In the genomic region with DNA sequence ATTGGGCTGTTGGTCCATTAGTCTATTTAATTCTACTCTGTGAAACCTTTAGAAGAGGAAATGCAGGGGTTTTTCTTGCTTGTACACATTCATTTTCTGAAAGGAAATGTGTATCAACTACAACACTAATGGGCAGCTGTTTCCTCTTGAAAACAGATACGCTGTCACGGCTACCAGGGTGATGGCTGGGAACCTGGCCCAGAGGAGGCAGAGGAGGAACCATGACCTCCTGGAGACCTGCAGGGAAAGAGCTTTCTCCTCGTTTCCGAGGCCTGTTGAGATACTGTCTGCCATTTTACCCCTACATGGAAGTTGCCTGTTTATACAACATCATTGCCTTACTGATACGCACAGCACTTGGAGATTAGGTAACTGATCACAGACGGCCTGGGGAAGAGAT, we compare ENCODE assay signal across 23 mouse cellular contexts.
DNase-seq lines count a peak whose midpoint lies in the region; ATAC-seq lines count a peak whose summit lies in the region.
"Had no signal": no experiment of that assay in that cellular context is flagged by ENCODE, and none has a peak within 500 bp of the region (broad histone marks: within the 10 kb centered on the region; RNA-seq: fewer than 3 reads in every experiment).

No protein-coding gene starts in this region.

- WGBS in heart, embryonic 16.5 days = 38% methylated on average over 6 of the region's 6 CpGs
- WGBS in embryonic facial prominence, embryonic 10.5 days = 65% methylated on average over 6 of the region's 6 CpGs

- H3K27ac ChIP-seq in heart, embryonic 16.5 days (ENCODE audit: low read length) = no peak overlapping the region
- H3K27ac ChIP-seq in embryonic facial prominence, embryonic 10.5 days (replicated peaks) = no peak overlapping the region
- H3K27ac ChIP-seq: embryonic facial prominence, embryonic 15.5 days; forebrain, embryonic 10.5 days; gastrocnemius, adult 2 months; heart, embryonic 10.5 days; hindbrain, embryonic 13.5 days; hindbrain, postnatal 0 days; intestine, embryonic 15.5 days had no signal

- H3K4me2 ChIP-seq in heart, embryonic 16.5 days (ENCODE audit: low read depth, low read length) = no peak overlapping the region
- H3K4me2 ChIP-seq: embryonic facial prominence, embryonic 15.5 days; hindbrain, embryonic 13.5 days; intestine, embryonic 15.5 days had no signal

- no peak overlapping the region for H3K9ac ChIP-seq in heart, embryonic 16.5 days (ENCODE audit: low read length)
- H3K9ac ChIP-seq: embryonic facial prominence, embryonic 15.5 days; hindbrain, embryonic 13.5 days; intestine, embryonic 15.5 days had no signal

- no peak for DNase-seq in heart, adult 9 months (ENCODE audit: low spot score in 2 of 2)
- peak; percentile 20 for DNase-seq in kidney, postnatal 10 days
- no peak for DNase-seq in kidney, postnatal 36 days
- peak; percentile 10 for DNase-seq in embryonic facial prominence, embryonic 10.5 days (ENCODE audit: low spot score)
- DNase-seq in layer of hippocampus, adult 9-11 months = no peak
- DNase-seq: adrenal gland, adult 2 months; adrenal gland, postnatal 25 days; cerebellum, adult 18-20 months; cerebellum, adult 9-11 months; cerebellum, postnatal 36 days; gastrocnemius, adult 2 months; gastrocnemius, postnatal 25 days; heart, postnatal 14 days had no signal

- ATAC-seq in heart, embryonic 16.5 days (replicated peaks; ENCODE audit: extremely low read depth, insufficient read depth, low FRiP score) = 0 out of 2 replicates have a peak, but pooled peaks have one; percentile 28
- 0 out of 2 replicates have a peak, but pooled peaks have one; percentile 42 for ATAC-seq in common myeloid progenitor, adult 5-6 weeks (replicated peaks; ENCODE audit: low read depth, poor library complexity, severe bottlenecking)
- ATAC-seq: forebrain, embryonic 14.5 days; intestine, embryonic 15.5 days had no signal

- no peak overlapping the region for H3K4me3 ChIP-seq in heart, embryonic 16.5 days (ENCODE audit: low read length)
- H3K4me3 ChIP-seq in embryonic facial prominence, embryonic 10.5 days = no peak overlapping the region
- H3K4me3 ChIP-seq: embryonic facial prominence, embryonic 15.5 days; erythroblast, embryonic 14.5 days; forebrain, embryonic 10.5 days; gastrocnemius, adult 2 months; heart, embryonic 10.5 days; hindbrain, embryonic 13.5 days; intestine, embryonic 15.5 days had no signal

- no peaks in the 10 kb centered on the region for H3K27me3 ChIP-seq in heart, embryonic 16.5 days (ENCODE audit: control insufficient read depth, insufficient read depth, low read length)
- peaks cover 43% of the 10 kb centered on the region for H3K27me3 ChIP-seq in embryonic facial prominence, embryonic 10.5 days (replicated peaks; ENCODE audit: low read depth, poor library complexity, severe bottlenecking)
- H3K27me3 ChIP-seq: embryonic facial prominence, embryonic 15.5 days; hindbrain, embryonic 13.5 days; intestine, embryonic 15.5 days had no signal

- no peaks in the 10 kb centered on the region; the same call in 1 of the 2 replicates for H3K9me3 ChIP-seq in heart, embryonic 16.5 days (replicated peaks; ENCODE audit: control insufficient read depth, low read length)
- no peaks in the 10 kb centered on the region for H3K9me3 ChIP-seq in embryonic facial prominence, embryonic 10.5 days
- H3K9me3 ChIP-seq: embryonic facial prominence, embryonic 15.5 days; forebrain, embryonic 10.5 days; heart, embryonic 10.5 days; hindbrain, embryonic 13.5 days; intestine, embryonic 15.5 days had no signal

- H3K4me1 ChIP-seq in heart, embryonic 16.5 days (ENCODE audit: control insufficient read depth, insufficient read depth, low read length) = no peaks in the 10 kb centered on the region
- H3K4me1 ChIP-seq in embryonic facial prominence, embryonic 10.5 days = peaks cover 4% of the 10 kb centered on the region
- H3K4me1 ChIP-seq: embryonic facial prominence, embryonic 15.5 days; heart, embryonic 10.5 days; hindbrain, embryonic 13.5 days; intestine, embryonic 15.5 days had no signal

- no peaks in the 10 kb centered on the region for H3K36me3 ChIP-seq in heart, embryonic 16.5 days (ENCODE audit: control insufficient read depth, insufficient read depth)
- no peaks in the 10 kb centered on the region for H3K36me3 ChIP-seq in embryonic facial prominence, embryonic 10.5 days (replicated peaks)
- H3K36me3 ChIP-seq: forebrain, embryonic 10.5 days; heart, embryonic 10.5 days; hindbrain, embryonic 13.5 days; intestine, embryonic 15.5 days had no signal

Comparison
In these comparisons a context has a peak if more than half of its experiments do, and no peak if none do; other contexts are left out.
1. DNase-seq: peak in kidney, postnatal 10 days (single experiment) and embryonic facial prominence, embryonic 10.5 days (single experiment); none in heart, adult 9 months (0 of 2), kidney, postnatal 36 days (0 of 2) and layer of hippocampus, adult 9-11 months (single experiment).